Mouse (Mus musculus): Measurements from ENCODE around the gene Map3k5.

GRCm38 (mm10) chr10:19940127-19940526 is 5.9 kb downstream of the Map3k5 start:
- TF ChIP-seq ZKSCAN1 (IDR thresholded peaks at IDR 0.05; ENCODE audit: low read depth, low read length) (no peak), MAX (IDR thresholded peaks at IDR 0.05; ENCODE audit: low read length) (no peak), SIN3A (IDR thresholded peaks at IDR 0.05; ENCODE audit: low read length) (no peak), NELFE (IDR thresholded peaks at IDR 0.05; ENCODE audit: low read depth, low read length) (no peak), CHD1 (IDR thresholded peaks at IDR 0.05; ENCODE audit: low read depth, low read length) (no peak), CTCF (IDR thresholded peaks at IDR 0.05 in 2 of 3, conservative IDR thresholded peaks at IDR 0.05 in 1 of 3; ENCODE audit: control insufficient read depth in 1 of 3, insufficient read depth in 1 of 3, low read depth in 2 of 3, low read length in 3 of 3, poor library complexity in 1 of 3, severe bottlenecking in 1 of 3) (no peak), TCF12 (IDR thresholded peaks at IDR 0.05; ENCODE audit: low read depth, low read length) (no peak), JUND (IDR thresholded peaks at IDR 0.05; ENCODE audit: low read depth, low read length) (no peak), EP300 (IDR thresholded peaks at IDR 0.05; ENCODE audit: low read depth in 1 of 2, low read length in 2 of 2) (no peak), TAL1 (IDR thresholded peaks at IDR 0.05; ENCODE audit: low read length) (no peak), ETS1 (IDR thresholded peaks at IDR 0.05; ENCODE audit: low read depth, low read length) (no peak), POLR2A (IDR thresholded peaks at IDR 0.05; ENCODE audit: control insufficient read depth in 1 of 2, insufficient read depth in 1 of 2, low read depth in 1 of 2, low read length in 2 of 2, poor library complexity in 1 of 2) (no peak), HCFC1 (IDR thresholded peaks at IDR 0.05; ENCODE audit: low read depth, low read length) (no peak), MEF2A (IDR thresholded peaks at IDR 0.05; ENCODE audit: extremely low read depth, insufficient replicate concordance, low read depth, low read length, poor library complexity, severe bottlenecking) (no peak)
